Mouse (Mus musculus) liver, adult 2 months (tissue): ENCODE results near the gene Gpr137.

Source experiments
- CTCF ChIP-seq: fragments of 200-500 bp; IDR thresholded peaks from 2 replicates; pipeline ENCODE4 v1.5.1; 2011; ENCODE audit warnings: low read depth, low read length, control low read depth
- POLR2A ChIP-seq: fragments of 200-500 bp; IDR thresholded peaks from 2 replicates; pipeline ENCODE4 v1.6.1; 2011; ENCODE audit warnings: low read length, control low read depth; ENCODE audit not compliant: insufficient read depth; ENCODE audit errors: extremely low read depth

GRCm38 (mm10) chr19:6913991-6914390 is 28.3 kb downstream of the Gpr137 start:
- TF ChIP-seq POLR2A (no peak), CTCF (no peak)
